Mouse (Mus musculus): ENCODE data around the gene Jpt1. TPM values are rescaled to one million over a fixed set of nuclear protein-coding genes. Genes with fewer than 3 reads are reported as not detected.
"Not testable (repeated sequence)": the region's sequence is repeated elsewhere in the genome, so short reads cannot be mapped to it uniquely, and the experiment has no call there.

Jpt1 gene
- total and polyA plus RNA-seq, 3 experiments, result 110 to 116 (median 110) TPM

GRCm38 (mm10) chr11:115483726-115484125 lies 30.5 kb downstream of the Jpt1 start:
- Histone ChIP-seq H3K4me3 (no peak overlapping the region), H3K27ac (no peak overlapping the region), H3K36me3 (ENCODE audit: control insufficient read depth, insufficient read depth, low read length) (no peaks in the 10 kb centered on the region), H3K4me1 (ENCODE audit: control insufficient read depth, insufficient read depth, low read length) (no peaks in the 10 kb centered on the region), H3K79me2 (replicated peaks; ENCODE audit: control insufficient read depth, insufficient read depth, low read length) (no peaks in the 10 kb centered on the region), H3K9ac (ENCODE audit: low read depth, low read length) (no peak overlapping the region), H3K27me3 (ENCODE audit: control insufficient read depth, insufficient read depth, low read length) (no peaks in the 10 kb centered on the region)
- DNase-seq, result peak; percentile 68 to 85
- intact Hi-C loops (cut with DNase I), result loop anchor here (5.0 kb wide), 1 partner anchor 234 kb away; no protein-coding TSS in a partner anchor
- TF ChIP-seq EP300 (IDR thresholded peaks at IDR 0.05; ENCODE audit: insufficient read depth, low read depth, low read length) (peak; percentile 68; the same call in 1 of the 2 replicates), POLR2A (IDR thresholded peaks at IDR 0.05; ENCODE audit: insufficient read depth, low read depth, low read length) (no peak), CTCF (IDR thresholded peaks at IDR 0.05) (no peak; the same call in 1 of the 2 replicates)
- 19% methylated on average over 6 of the region's 6 CpGs for WGBS

GRCm38 (mm10) chr11:115483278-115483677 lies 30.9 kb downstream of the Jpt1 start:
- no peak overlapping the region for H3K27ac ChIP-seq
- intact Hi-C loops (cut with DNase I), result loop anchor here (5.0 kb wide), 1 partner anchor 234 kb away; no protein-coding TSS in a partner anchor
- H3K36me3 ChIP-seq (ENCODE audit: control insufficient read depth, insufficient read depth, low read length), result no peaks in the 10 kb centered on the region
- no peak for TF ChIP-seq CTCF (IDR thresholded peaks at IDR 0.05)
- TF ChIP-seq POLR2A (IDR thresholded peaks at IDR 0.05; ENCODE audit: insufficient read depth, low read depth, low read length), result no peak
- TF ChIP-seq EP300 (IDR thresholded peaks at IDR 0.05; ENCODE audit: insufficient read depth, low read depth, low read length), result no peak
- no peak overlapping the region for H3K9ac ChIP-seq (ENCODE audit: low read depth, low read length)
- 64% methylated on average over 11 of the region's 11 CpGs for WGBS
- H3K79me2 ChIP-seq (replicated peaks; ENCODE audit: control insufficient read depth, insufficient read depth, low read length), result no peaks in the 10 kb centered on the region
- no peaks in the 10 kb centered on the region for H3K4me1 ChIP-seq (ENCODE audit: control insufficient read depth, insufficient read depth, low read length)
- no peak overlapping the region for H3K4me3 ChIP-seq
- DNase-seq, result no peak
- no peaks in the 10 kb centered on the region for H3K27me3 ChIP-seq (ENCODE audit: control insufficient read depth, insufficient read depth, low read length)

- H3K79me2 ChIP-seq (replicated peaks; ENCODE audit: control insufficient read depth, insufficient read depth, low read length), result no peaks in the 10 kb centered on the region
- DNase-seq, result no peak
- H3K36me3 ChIP-seq (ENCODE audit: control insufficient read depth, insufficient read depth, low read length), result no peaks in the 10 kb centered on the region
- no peaks in the 10 kb centered on the region for H3K27me3 ChIP-seq (ENCODE audit: control insufficient read depth, insufficient read depth, low read length)
- no peak overlapping the region for H3K4me3 ChIP-seq
- TF ChIP-seq EP300 (IDR thresholded peaks at IDR 0.05; ENCODE audit: insufficient read depth, low read depth, low read length), result no peak
- TF ChIP-seq CTCF (IDR thresholded peaks at IDR 0.05), result no peak
- TF ChIP-seq POLR2A (IDR thresholded peaks at IDR 0.05; ENCODE audit: insufficient read depth, low read depth, low read length), result no peak
- H3K4me1 ChIP-seq (ENCODE audit: control insufficient read depth, insufficient read depth, low read length), result peaks cover 1% of the 10 kb centered on the region; the same call in 1 of the 2 replicates
- H3K27ac ChIP-seq, result no peak overlapping the region
- intact Hi-C loops (cut with DNase I), result loop anchor here (5.0 kb wide), 1 partner anchor 236 kb away; no protein-coding TSS in a partner anchor
- 78% methylated on average over 6 of the region's 6 CpGs for WGBS
- H3K9ac ChIP-seq (ENCODE audit: low read depth, low read length), result no peak overlapping the region
These were observed 32.5 kb downstream of the Jpt1 start for GRCm38 (mm10) chr11:115481553-115482259.

- 73% methylated on average over 9 of the region's 9 CpGs for WGBS
- no peak for TF ChIP-seq POLR2A (IDR thresholded peaks at IDR 0.05; ENCODE audit: insufficient read depth, low read depth, low read length)
- TF ChIP-seq CTCF (IDR thresholded peaks at IDR 0.05), result no peak
- TF ChIP-seq EP300 (IDR thresholded peaks at IDR 0.05; ENCODE audit: insufficient read depth, low read depth, low read length), result no peak
These were observed 35.8 kb downstream of the Jpt1 start for GRCm38 (mm10) chr11:115478296-115478938.

GRCm38 (mm10) chr11:115477388-115477787 lies 36.8 kb downstream of the Jpt1 start:
- DNase-seq; H3K4me3 ChIP-seq; H3K79me2 ChIP-seq (replicated peaks; ENCODE audit: control insufficient read depth, insufficient read depth, low read length); H3K36me3 ChIP-seq (ENCODE audit: control insufficient read depth, insufficient read depth, low read length); H3K9ac ChIP-seq (ENCODE audit: low read depth, low read length); H3K27ac ChIP-seq; intact Hi-C loops (cut with DNase I); H3K27me3 ChIP-seq (ENCODE audit: control insufficient read depth, insufficient read depth, low read length): not testable (repeated sequence)
- WGBS, result 65% methylated on average over 7 of the region's 7 CpGs
- peaks cover 10% of the 10 kb centered on the region for H3K4me1 ChIP-seq (ENCODE audit: control insufficient read depth, insufficient read depth, low read length)

More at GRCm38 (mm10) chr11:115478296-115478938, 35.8 kb downstream of the Jpt1 start:
- no peaks in the 10 kb centered on the region for H3K27me3 ChIP-seq (ENCODE audit: control insufficient read depth, insufficient read depth, low read length)
- intact Hi-C loops (cut with DNase I), result no loop called here
- no peaks in the 10 kb centered on the region for H3K79me2 ChIP-seq (replicated peaks; ENCODE audit: control insufficient read depth, insufficient read depth, low read length)
- no peak overlapping the region for H3K27ac ChIP-seq
- H3K4me3 ChIP-seq, result no peak overlapping the region
- peaks cover 6% of the 10 kb centered on the region for H3K4me1 ChIP-seq (ENCODE audit: control insufficient read depth, insufficient read depth, low read length)
- no peak overlapping the region for H3K9ac ChIP-seq (ENCODE audit: low read depth, low read length)
- no peak for DNase-seq
- H3K36me3 ChIP-seq (ENCODE audit: control insufficient read depth, insufficient read depth, low read length), result no peaks in the 10 kb centered on the region

GRCm38 (mm10) chr11:115476630-115477029 lies 37.6 kb downstream of the Jpt1 start:
- H3K27ac ChIP-seq; H3K79me2 ChIP-seq (replicated peaks; ENCODE audit: control insufficient read depth, insufficient read depth, low read length); DNase-seq; H3K4me3 ChIP-seq; intact Hi-C loops (cut with DNase I); H3K27me3 ChIP-seq (ENCODE audit: control insufficient read depth, insufficient read depth, low read length); H3K9ac ChIP-seq (ENCODE audit: low read depth, low read length); H3K36me3 ChIP-seq (ENCODE audit: control insufficient read depth, insufficient read depth, low read length): not testable (repeated sequence)
- whole genome bisulfite sequencing, result 76% methylated on average over 4 of the region's 4 CpGs
- peaks cover 10% of the 10 kb centered on the region for H3K4me1 ChIP-seq (ENCODE audit: control insufficient read depth, insufficient read depth, low read length)

Measured in heart, adult 2 months (tissue).